Mouse (Mus musculus) cerebellum, adult 11 months (tissue): ENCODE results near the gene Cc2d2b.
A peak's percentile ranks its signal among the peaks of the same experiment; 100 is the strongest.

Experiments
- DNase-seq: peaks from one replicate; pipeline ENCODE4 v3.0.0; 2022

Gene Cc2d2b

GRCm38 (mm10) chr19:40748559-40748958, at the start of gene Cc2d2b:
TSS of gene Cc2d2b (plus strand) at chr19:40748753.
- no peak for DNase-seq

DNA sequence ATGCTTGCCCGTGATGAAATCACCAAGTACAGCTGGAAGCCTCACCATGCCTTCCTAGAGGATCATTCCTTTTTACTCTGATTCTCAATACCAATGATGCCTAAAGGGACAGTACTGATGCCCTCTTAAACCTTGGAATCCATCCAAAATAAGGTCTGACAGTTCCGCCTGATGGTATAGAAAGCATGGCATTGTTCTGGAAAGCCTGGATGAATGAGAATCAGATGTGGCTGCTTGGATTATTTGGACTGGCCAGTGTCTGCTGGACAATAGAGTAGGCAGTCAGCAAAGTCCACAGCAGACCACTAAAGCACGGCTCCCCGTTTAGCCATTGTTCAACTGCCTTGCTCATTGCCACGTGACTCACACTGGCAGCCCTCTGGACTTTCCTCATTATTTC, 48.7 kb upstream of the Cc2d2b start:
- DNase-seq: no peak

DNA sequence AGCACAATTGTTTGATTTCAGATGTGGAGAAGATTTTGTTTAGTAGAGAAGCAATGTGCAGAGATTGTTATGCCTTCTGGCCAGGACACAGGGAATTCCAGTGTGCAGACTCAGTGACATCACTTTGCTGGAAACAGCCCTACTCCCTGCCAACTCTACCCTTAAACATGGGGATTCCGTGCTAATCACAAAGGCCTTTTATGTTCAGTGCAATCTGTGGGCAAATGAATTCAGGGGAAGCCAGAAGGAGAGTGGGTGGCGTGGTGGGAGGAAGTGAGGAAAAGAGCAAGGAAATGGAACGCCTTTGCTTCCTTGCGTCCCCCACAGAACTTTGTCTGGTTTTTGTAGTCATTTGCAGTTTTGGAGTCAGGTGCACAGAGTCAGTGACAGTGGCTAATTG, 46.1 kb upstream of the Cc2d2b start:
- no peak for DNase-seq

GRCm38 (mm10) chr19:40712889-40713628, 35.5 kb upstream of the Cc2d2b start:
- no peak for DNase-seq

GRCm38 (mm10) chr19:40714700-40715099, 33.9 kb upstream of the Cc2d2b start:
- DNase-seq: no peak

DNA sequence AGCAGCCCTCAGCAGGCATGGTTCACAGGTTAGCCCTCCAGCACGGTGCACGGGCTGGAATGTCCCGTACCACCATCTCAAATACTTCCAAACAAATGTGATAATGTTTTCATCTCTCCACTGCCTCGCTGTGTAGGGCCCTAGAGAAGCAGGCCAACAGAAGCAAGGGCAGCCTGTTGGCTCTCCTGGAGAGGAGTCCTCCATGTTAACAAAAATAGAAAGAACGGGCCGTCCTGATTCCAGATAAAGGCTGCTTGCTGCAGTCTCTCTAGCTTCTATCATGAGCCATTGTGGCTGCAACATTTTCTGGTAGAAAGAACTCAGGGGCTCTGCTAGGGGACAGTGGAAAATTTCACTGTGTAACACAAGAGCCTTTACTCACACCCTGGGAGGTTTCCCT, 31.6 kb upstream of the Cc2d2b start:
- no peak for DNase-seq

DNA sequence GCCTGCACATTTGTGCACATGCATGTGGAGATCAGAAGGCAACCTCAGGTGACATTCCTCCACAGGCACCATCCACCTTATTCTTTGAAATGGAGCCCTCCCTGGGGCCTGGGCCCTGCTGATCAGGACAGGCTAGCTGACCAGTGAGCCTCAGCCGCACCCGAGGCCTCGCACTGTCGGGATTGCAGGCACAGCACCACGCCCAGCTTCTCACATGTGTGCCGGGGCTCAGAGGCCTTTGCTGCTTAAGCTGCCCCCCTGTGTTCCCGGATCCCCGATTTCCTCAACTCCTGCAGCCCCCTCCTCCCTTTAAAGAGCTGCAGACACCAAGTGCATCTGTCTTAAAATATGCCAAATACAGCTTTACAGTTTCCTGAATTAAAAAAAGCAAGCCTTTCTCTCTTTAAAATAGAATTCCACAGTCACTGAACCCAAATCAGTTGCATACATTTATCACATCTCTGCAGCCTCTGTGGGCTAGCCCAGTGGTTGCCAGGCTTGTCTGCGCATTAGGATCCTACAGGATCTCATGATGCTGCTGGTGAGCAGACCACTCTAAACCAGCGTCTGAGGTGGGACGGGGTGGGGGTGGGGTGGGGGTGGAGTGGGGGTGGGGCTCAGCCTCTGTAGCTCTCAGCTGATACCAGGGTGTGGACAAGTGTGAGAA, 29.0 kb upstream of the Cc2d2b start:
- no peak for DNase-seq

DNA sequence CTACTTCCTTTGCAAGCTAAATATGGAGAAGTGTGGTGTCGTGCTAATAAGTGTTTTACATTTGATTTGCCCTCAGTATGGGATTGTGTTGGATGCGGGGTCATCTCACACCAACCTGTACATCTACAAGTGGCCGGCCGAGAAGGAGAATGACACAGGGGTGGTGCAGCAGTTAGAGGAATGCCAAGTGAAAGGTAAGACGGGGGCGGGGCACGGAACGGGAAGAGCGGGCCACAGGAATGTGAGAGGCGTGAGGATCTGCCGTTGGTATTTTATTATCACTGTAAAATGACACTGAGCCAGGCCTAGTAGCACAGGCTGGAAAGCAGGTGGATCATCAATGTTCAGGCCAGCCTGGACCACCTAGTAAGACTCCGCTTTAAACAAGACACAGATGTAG, 28.2 kb upstream of the Cc2d2b start:
- DNase-seq: no peak

- peak; percentile 16 for DNase-seq
These were observed 26.2 kb upstream of the Cc2d2b start for GRCm38 (mm10) chr19:40722137-40723038.

- DNase-seq: no peak
These were observed 25.0 kb upstream of the Cc2d2b start for GRCm38 (mm10) chr19:40723516-40723915.

- DNase-seq: no peak
These were observed 22.4 kb upstream of the Cc2d2b start for GRCm38 (mm10) chr19:40726148-40726547.

DNA sequence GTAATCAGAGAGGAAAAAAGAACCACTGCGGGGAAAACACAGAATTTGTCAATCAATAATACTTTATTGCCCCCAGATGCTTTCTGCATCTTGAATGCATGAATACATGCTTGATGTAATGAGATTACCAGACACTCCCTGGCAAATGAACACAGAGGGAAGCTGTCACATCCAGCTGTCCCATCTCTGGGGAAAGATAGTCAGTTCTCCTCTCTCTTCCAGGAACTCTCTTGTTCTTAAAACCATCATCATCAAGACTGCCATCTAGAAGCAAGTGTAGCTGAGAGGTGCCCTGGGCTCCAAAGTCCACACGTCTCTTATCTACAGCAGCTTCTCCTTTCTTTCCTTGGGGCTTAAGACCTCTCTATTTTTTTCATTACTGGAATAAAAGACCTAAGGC, 21.9 kb upstream of the Cc2d2b start:
- no peak for DNase-seq

DNA sequence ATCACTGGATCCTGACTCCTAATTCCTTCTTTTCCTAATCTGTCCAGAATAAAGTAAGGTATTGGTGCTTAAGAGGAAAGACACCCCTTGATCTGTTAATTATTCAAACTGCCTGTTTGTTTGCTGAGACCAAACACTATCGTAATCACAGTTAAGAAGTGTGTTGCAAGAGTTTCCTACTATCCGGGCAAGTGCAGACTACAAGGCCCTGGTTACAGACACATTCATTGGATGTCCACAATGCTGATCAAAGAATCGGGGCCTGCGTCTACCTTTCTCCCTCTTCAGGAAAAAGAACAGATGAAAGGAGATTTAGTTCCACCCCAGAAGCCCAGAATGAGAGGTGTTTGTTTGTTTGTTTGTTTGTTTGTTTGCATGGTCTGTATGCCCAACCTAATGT, 20.3 kb upstream of the Cc2d2b start:
- no peak for DNase-seq

DNA sequence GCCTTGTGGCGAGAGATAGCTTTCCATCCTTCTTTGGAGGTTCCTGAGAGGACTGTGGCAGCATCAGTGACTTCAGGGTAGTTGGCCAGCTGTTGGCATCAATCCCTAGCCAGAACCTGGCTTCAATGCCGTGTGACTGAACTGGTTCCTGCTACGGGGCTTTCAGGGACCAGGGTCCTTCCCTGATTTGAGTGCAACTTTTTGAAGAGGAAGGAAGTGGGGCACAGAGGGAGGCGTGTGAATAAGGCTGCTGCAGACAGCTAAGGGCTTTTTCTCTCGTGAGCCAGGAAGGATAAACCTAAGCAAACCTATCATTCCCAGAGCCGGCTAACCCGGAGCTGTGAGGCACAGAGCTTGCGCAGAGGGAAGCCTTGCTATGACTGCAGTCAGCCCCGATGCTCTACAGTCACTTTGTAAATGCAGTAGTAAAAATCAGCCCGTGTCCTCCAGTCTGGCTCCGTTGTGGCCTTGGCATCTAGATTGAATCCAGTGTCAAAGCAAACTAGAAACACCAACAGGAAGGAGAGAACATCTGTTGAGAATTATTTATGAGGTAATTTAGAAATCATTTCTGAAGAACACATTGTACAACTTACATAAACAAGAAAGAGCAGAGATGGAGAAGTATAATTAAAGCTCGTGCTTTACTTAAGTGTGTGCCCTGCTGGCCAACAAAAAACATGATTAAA, 19.7 kb upstream of the Cc2d2b start:
- DNase-seq: no peak

- DNase-seq: no peak
These were observed 15.1 kb upstream of the Cc2d2b start for GRCm38 (mm10) chr19:40733409-40733808.

- no peak for DNase-seq
These were observed 14.7 kb upstream of the Cc2d2b start for GRCm38 (mm10) chr19:40733849-40734248.

- DNase-seq: peak; percentile 36
These were observed 11.7 kb upstream of the Cc2d2b start for GRCm38 (mm10) chr19:40736680-40737512.

GRCm38 (mm10) chr19:40737613-40738012, 10.9 kb upstream of the Cc2d2b start:
- no peak for DNase-seq

DNA sequence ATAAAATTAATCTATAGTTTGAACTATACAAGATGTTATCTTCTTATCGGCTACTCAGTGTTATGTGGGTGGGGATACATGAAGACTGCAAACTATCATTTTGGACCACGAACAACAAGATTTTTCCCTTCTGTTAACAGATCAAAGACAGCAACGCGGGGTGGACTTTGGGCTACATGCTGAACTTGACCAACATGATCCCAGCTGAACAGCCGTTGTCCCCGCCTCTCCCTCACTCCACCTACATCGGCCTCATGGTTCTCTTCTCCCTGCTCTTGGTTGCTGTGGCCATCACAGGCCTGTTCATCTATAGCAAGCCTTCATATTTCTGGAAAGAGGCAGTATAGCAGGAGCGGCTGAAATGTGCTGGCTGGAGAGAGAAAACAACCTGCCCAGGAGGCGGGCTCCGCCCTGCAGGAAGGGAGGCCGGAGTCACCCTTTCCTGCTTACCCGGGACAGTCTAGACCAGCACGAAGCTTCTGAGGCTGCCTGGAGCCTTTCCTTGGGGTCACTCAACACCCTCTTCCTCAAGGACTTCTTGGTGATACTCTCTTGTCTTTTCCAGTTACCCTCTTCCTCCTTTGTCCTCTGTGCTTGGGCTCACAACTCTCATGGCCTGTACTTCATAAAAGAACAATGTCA, 9.7 kb upstream of the Cc2d2b start:
- DNase-seq: no peak

DNA sequence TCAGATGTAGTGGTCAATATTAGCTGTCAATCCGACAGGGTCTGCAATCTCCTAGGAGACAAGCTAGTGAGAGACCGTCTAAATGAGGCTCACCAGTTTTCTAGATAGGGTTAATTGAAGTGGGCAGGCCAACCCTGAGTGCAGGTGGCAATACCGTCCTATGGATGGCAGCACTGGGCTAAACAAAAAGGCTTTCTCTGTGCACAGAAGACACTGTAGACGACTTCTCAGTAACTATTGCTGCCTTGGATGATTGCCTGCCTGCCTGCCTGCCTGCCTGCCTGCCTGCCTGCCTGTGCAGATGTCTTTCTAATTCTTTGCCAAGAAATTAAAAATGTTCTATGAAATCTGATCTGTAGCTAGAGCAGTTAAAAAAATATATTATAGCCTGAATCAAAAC, 1.9 kb upstream of the Cc2d2b start:
- no peak for DNase-seq

GRCm38 (mm10) chr19:40754311-40754710, 5.8 kb downstream of the Cc2d2b start:
- no peak for DNase-seq

GRCm38 (mm10) chr19:40760071-40760470, 11.5 kb downstream of the Cc2d2b start:
- DNase-seq: no peak
